11 mouse cellular contexts compared by ENCODE assay signal in genomic region chr10:81022744-81023143, GRCm38 (mm10). TPM values are rescaled to one million over a fixed set of nuclear protein-coding genes. Genes with fewer than 3 reads are reported as not detected.
A peak's percentile ranks its signal among the peaks of the same experiment; 100 is the strongest.
DNase-seq lines count a peak whose midpoint lies in the region; ATAC-seq and TF ChIP-seq lines count a peak whose summit lies in the region.
"Had no signal": no experiment of that assay in that cellular context is flagged by ENCODE, and none has a peak within 500 bp of the region (broad histone marks: within the 10 kb centered on the region; RNA-seq: fewer than 3 reads in every experiment).

No protein-coding gene starts in this region.

- TF ChIP-seq CTCF in intestine, postnatal 0 days (IDR thresholded peaks at IDR 0.05; ENCODE audit: low read depth) = peak; percentile 45
- peak; percentile 76; the same call in 1 of the 2 replicates for TF ChIP-seq CTCF in testis, adult 2 months (IDR thresholded peaks at IDR 0.05; ENCODE audit: control insufficient read depth, insufficient read depth, insufficient replicate concordance, low read depth, low read length)

- H3K4me1 ChIP-seq in intestine, postnatal 0 days (replicated peaks; ENCODE audit: control insufficient read depth, insufficient read depth, low read length) = no peaks in the 10 kb centered on the region
- peaks cover 4% of the 10 kb centered on the region; the same call in 1 of the 2 replicates for H3K4me1 ChIP-seq in intestine, embryonic 15.5 days (replicated peaks)
- peaks cover 21% of the 10 kb centered on the region for H3K4me1 ChIP-seq in testis, adult 2 months (ENCODE audit: control insufficient read depth, insufficient read depth, low read length)

- no peak overlapping the region for H3K27ac ChIP-seq in intestine, postnatal 0 days (ENCODE audit: low read depth, low read length)
- no peak overlapping the region for H3K27ac ChIP-seq in intestine, embryonic 15.5 days
- no peak overlapping the region for H3K27ac ChIP-seq in testis, adult 2 months (ENCODE audit: control insufficient read depth, insufficient read depth, low read depth, low read length)
- H3K27ac ChIP-seq: embryonic facial prominence, embryonic 12.5 days had no signal

- H3K9ac ChIP-seq in intestine, postnatal 0 days (ENCODE audit: low read depth, low read length) = no peak overlapping the region
- H3K9ac ChIP-seq in intestine, embryonic 15.5 days = no peak overlapping the region
- H3K9ac ChIP-seq: embryonic facial prominence, embryonic 12.5 days; hindbrain, embryonic 15.5 days had no signal

- intact Hi-C loops in heart, postnatal 36 days (cut with DNase I) = loop anchor here (5.0 kb wide), 1 partner anchor 140 kb away; no protein-coding TSS in a partner anchor

- no peak overlapping the region for H3K4me3 ChIP-seq in intestine, postnatal 0 days (ENCODE audit: low read depth, low read length)
- no peak overlapping the region for H3K4me3 ChIP-seq in intestine, embryonic 15.5 days (replicated peaks)
- H3K4me3 ChIP-seq in testis, adult 2 months (ENCODE audit: control insufficient read depth, low read depth, low read length) = no peak overlapping the region
- H3K4me3 ChIP-seq: embryonic facial prominence, embryonic 12.5 days; hindbrain, embryonic 15.5 days had no signal

- no peak for TF ChIP-seq POLR2A in testis, adult 2 months (IDR thresholded peaks at IDR 0.05; ENCODE audit: control insufficient read depth, low read depth, low read length)

- DNase-seq in testis, postnatal 10 days (ENCODE audit: low spot score) = no peak
- peak; percentile 93 for DNase-seq in ZHBTc4 (ENCODE audit: low read depth, low spot score)
- no peak for DNase-seq in Muller cell, postnatal 12 days (ENCODE audit: inconsistent ontology term)
- DNase-seq in heart, postnatal 36 days = no peak
- DNase-seq: lung, postnatal 36 days; right cerebral cortex, adult 18-20 months had no signal

- ATAC-seq in intestine, postnatal 0 days = no peak
- no peak for ATAC-seq in intestine, embryonic 15.5 days

- 65% methylated on average over 8 of the region's 8 CpGs for WGBS in intestine, postnatal 0 days
- WGBS in intestine, embryonic 15.5 days = 61% methylated on average over 8 of the region's 8 CpGs

- peaks cover 32% of the 10 kb centered on the region for H3K27me3 ChIP-seq in intestine, postnatal 0 days (replicated peaks; ENCODE audit: control insufficient read depth, insufficient read depth, low read length)
- H3K27me3 ChIP-seq in intestine, embryonic 15.5 days (replicated peaks) = peaks cover 43% of the 10 kb centered on the region
- H3K27me3 ChIP-seq in testis, adult 2 months (ENCODE audit: control insufficient read depth, insufficient read depth, low read length) = no peaks in the 10 kb centered on the region
- H3K27me3 ChIP-seq: hindbrain, embryonic 15.5 days had no signal

- no peak overlapping the region for H3K4me2 ChIP-seq in intestine, postnatal 0 days (replicated peaks; ENCODE audit: low read depth)
- H3K4me2 ChIP-seq in intestine, embryonic 15.5 days (replicated peaks) = no peak overlapping the region
- H3K4me2 ChIP-seq: embryonic facial prominence, embryonic 12.5 days had no signal

- H3K36me3 ChIP-seq in intestine, postnatal 0 days (ENCODE audit: control insufficient read depth, insufficient read depth) = no peaks in the 10 kb centered on the region
- no peaks in the 10 kb centered on the region for H3K36me3 ChIP-seq in intestine, embryonic 15.5 days
- no peaks in the 10 kb centered on the region for H3K36me3 ChIP-seq in testis, adult 2 months (ENCODE audit: control insufficient read depth, insufficient read depth, low read length)
- H3K36me3 ChIP-seq: embryonic facial prominence, embryonic 12.5 days; hindbrain, embryonic 15.5 days had no signal

- no peaks in the 10 kb centered on the region for H3K9me3 ChIP-seq in intestine, postnatal 0 days (ENCODE audit: control insufficient read depth)
- H3K9me3 ChIP-seq in intestine, embryonic 15.5 days = peaks cover 3% of the 10 kb centered on the region; the same call in 1 of the 2 replicates
- H3K9me3 ChIP-seq: embryonic facial prominence, embryonic 12.5 days; hindbrain, embryonic 15.5 days had no signal

RNA-seq across cellular contexts. Expression of gene Diras1, which starts 2.7 kb away (rescaled TPM):
- polyA plus RNA-seq in intestine, postnatal 0 days (2015; fragmentation: Nextera tagmentation; extraction: Ambion mirVana) = 0.43 and 0.91 TPM in 2 replicates
- polyA plus RNA-seq in intestine, embryonic 15.5 days (2015; fragmentation: Nextera tagmentation; extraction: Ambion mirVana) = 0.94 and 1.2 TPM in 2 replicates
- 0.95 and 1.4 TPM in 2 replicates for polyA plus RNA-seq in testis, adult 2 months (2012; rRNA removed)
- not detected for total RNA-seq in heart, postnatal 36 days (2021)

RNA-seq across cellular contexts. Expression of gene Gng7, which starts 8.0 kb away (rescaled TPM):
- 0.81 and 1.2 TPM in 2 replicates for polyA plus RNA-seq in intestine, postnatal 0 days (2015; fragmentation: Nextera tagmentation; extraction: Ambion mirVana)
- polyA plus RNA-seq in intestine, embryonic 15.5 days (2015; fragmentation: Nextera tagmentation; extraction: Ambion mirVana) = 4.5 and 4.7 TPM in 2 replicates
- 1.0 and 1.6 TPM in 2 replicates for polyA plus RNA-seq in testis, adult 2 months (2012; rRNA removed)
- under 1 TPM; 0.22 to 0.67 TPM for total RNA-seq in heart, postnatal 36 days (2021)

RNA-seq across cellular contexts. Expression of gene Slc39a3, which starts 14.5 kb away (rescaled TPM):
- 10.5 and 11.1 TPM in 2 replicates for polyA plus RNA-seq in intestine, postnatal 0 days (2015; fragmentation: Nextera tagmentation; extraction: Ambion mirVana)
- polyA plus RNA-seq in intestine, embryonic 15.5 days (2015; fragmentation: Nextera tagmentation; extraction: Ambion mirVana) = 15.0 and 18.2 TPM in 2 replicates
- 39.6 and 46.3 TPM in 2 replicates for polyA plus RNA-seq in testis, adult 2 months (2012; rRNA removed)
- total RNA-seq in heart, postnatal 36 days (2021) = 10 to 100 TPM; 14.5 to 14.6 TPM

RNA-seq across cellular contexts. Expression of gene Sgta, which starts 37.2 kb away (rescaled TPM):
- 119 and 124 TPM in 2 replicates for polyA plus RNA-seq in intestine, postnatal 0 days (2015; fragmentation: Nextera tagmentation; extraction: Ambion mirVana)
- 166 and 183 TPM in 2 replicates for polyA plus RNA-seq in intestine, embryonic 15.5 days (2015; fragmentation: Nextera tagmentation; extraction: Ambion mirVana)
- polyA plus RNA-seq in testis, adult 2 months (2012; rRNA removed) = 203 and 224 TPM in 2 replicates
- 10 to 100 TPM; 96.1 to 99.9 TPM for total RNA-seq in heart, postnatal 36 days (2021)

RNA-seq across cellular contexts. Expression of gene Thop1, which starts 47.1 kb away (rescaled TPM):
- polyA plus RNA-seq in intestine, postnatal 0 days (2015; fragmentation: Nextera tagmentation; extraction: Ambion mirVana) = 11.6 and 12.0 TPM in 2 replicates
- polyA plus RNA-seq in intestine, embryonic 15.5 days (2015; fragmentation: Nextera tagmentation; extraction: Ambion mirVana) = 57.1 and 60.1 TPM in 2 replicates
- 318 and 378 TPM in 2 replicates for polyA plus RNA-seq in testis, adult 2 months (2012; rRNA removed)
- 10 to 100 TPM; 11.9 to 13.1 TPM for total RNA-seq in heart, postnatal 36 days (2021)
